Mouse (Mus musculus) heart, adult 8-10 months (tissue): Measurements from ENCODE around the gene Fam228a. TPM values are rescaled to one million over a fixed set of nuclear protein-coding genes. Genes with fewer than 3 reads are reported as not detected.
"Not testable (repeated sequence)": the region's sequence is repeated elsewhere in the genome, so short reads cannot be mapped to it uniquely, and the experiment has no call there.

Experiments
- DNase-seq: peaks from one replicate; pipeline ENCODE4 v3.0.0; 2022; ENCODE audit warnings: low spot score
- total RNA-seq, 4 experiments: library from RNA; stranded (reverse); gene quantifications; 2 replicates each; pipeline ENCODE4 v1.2.4; 2022

Gene Fam228a
- under 1 TPM; 0.11 to 0.50 (median 0.19) TPM for total RNA-seq

DNA sequence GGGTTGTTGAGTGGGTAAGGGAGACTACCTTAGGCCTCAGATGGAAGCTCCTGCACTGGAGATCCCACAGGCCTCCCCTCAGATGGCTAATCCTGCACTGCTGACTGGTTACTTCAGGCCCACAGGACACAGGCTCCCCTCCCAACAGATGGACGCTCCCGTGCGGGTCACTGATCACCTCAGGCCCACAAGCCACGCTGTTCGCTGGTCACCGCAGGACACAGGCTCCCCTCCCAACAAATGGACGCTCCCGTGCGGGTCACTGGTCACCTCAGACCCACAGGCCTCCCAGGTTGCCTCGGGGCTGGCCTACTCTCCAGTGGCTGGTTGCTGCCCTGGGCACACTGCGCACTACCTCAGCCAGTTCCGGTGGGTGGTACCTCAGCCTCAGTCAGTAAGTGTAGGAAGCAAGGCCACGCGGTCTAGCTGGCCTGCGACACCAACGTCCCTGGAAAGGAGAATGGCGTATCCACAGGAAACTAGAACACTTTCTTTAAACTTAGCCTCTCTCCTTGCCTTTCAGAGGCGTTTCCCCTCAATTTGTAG, at the start of gene Fam228a:
Gene Fam228a (minus strand): TSS at position 400 of the 546 bp plus-strand sequence.
- DNase-seq = no peak

DNA sequence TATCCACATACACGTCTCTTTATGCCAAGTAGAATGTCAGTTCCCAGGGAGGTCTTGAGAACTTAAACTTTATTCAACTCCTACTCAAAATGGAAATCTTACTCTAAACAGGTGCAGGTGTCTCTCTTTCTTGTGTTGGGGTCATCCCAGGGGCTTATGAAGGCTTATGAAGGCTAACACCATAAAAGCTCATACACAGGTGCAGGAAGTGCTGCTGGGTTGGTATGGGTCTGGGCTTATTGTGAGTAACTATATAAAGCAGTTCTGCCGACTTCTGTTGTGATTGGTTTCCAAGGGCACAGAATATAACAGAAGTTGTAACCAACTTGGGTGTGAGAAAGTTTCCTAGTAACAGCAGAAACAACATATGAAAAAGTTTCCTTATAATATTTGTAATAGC, 46.2 kb upstream of the Fam228a start:
- DNase-seq = no peak

DNA sequence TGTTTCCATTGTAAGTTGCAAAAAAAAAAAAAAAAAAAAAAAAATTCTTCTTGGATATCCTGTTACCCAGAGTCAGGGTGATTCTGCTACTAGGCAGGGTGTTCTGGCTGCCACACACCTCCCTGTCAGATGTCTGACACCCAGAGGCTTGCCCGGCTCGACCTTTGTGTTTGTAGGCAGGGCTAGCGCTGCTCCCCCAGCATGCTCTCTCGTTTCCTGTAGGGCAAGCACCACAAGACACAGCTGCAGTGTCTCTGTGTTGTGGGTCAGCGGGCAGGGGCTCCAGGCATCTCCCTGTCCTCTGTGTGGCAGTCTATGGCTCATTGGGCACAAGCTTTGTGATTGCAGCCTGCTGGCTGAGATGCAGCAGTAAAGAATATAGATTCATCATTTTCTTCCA, 45.4 kb upstream of the Fam228a start:
- no peak for DNase-seq

DNA sequence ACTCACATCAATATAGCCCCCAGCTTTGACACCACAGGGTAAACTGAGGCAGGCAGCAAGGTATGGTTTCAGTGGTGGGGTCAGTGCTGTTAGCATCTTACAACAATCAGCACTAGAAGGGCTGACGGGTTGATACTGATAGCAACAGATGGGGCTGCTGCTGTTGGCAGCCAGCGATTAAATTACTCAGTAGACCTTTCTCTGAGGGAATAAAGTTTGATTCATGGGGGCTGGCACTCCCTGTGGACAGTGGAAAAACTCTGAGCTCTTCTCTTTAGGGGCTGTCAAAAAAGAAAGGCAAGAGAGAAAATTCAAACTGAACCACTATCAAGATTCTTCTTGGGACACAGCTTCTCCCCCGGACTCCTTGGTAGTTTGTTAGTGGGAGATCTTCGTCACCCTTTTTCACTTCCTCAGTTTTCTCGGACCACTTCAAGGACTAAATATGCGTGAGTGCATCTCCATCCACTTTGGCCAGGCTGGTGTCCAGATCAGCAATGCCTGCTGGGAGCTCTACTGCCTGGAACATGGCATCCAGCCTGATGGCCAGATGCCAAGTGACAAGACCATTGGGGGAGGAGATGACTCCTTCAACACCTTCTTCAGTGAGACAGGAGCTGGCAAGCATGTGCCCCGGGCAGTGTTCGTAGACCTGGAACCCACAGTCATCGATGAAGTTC, 43.6 kb upstream of the Fam228a start:
- DNase-seq = not testable (repeated sequence)

DNA sequence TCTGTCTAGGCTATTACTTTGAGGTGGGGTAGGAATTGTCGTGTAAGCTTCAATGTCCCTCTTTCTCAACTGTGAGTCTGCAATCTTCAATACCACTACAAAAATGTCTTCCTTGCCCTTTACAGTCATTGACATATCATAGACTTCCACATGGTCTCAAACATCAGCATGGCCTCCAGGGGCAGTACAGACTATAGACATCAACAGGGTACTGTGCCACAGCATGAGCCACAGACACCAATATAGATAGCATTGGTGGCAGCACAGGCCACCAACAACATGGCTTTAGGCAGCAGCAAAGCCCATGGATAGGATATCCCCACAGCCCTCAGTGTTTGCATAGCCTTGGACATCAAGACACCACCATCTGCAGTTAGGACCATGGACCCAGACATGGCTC, 43.0 kb upstream of the Fam228a start:
- no peak for DNase-seq

DNA sequence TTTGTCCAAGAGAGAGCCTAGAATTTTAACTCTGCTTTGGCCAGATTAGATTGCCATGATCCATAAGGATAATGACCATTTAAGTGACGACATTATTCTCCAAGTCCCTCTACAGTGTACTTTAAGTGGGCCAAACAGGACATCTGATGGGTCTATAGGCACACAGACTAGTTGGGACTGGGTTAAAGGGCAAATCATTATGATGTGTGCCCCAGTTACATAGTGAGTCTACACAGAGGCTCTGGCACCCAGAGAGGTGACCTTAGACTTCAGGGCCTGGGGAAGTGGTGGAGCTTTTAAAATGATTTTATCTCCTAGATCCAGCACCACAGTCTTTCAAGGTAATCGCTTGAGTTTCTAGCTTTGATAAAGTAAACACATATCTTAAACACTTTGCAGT, 42.0 kb upstream of the Fam228a start:
- DNase-seq = no peak

DNA sequence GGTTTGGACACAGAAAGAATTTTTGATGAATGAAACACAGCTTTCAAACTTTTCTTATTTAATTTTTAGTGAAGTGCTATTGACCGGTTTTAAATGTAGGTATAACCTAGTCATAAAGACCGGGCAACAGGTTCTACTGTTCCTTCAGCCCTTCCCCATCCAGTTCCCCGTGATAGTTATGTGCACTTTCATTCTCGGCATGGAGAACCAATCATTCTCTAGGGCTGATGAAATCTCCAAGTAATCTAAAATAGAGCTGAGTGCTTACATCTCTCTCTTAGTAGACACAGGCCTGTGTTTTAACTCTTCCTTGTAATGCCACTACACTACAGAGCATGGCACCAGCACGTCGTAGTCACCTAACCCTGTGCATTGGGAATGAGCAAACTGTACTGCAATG, 39.5 kb upstream of the Fam228a start:
- no peak for DNase-seq

DNA sequence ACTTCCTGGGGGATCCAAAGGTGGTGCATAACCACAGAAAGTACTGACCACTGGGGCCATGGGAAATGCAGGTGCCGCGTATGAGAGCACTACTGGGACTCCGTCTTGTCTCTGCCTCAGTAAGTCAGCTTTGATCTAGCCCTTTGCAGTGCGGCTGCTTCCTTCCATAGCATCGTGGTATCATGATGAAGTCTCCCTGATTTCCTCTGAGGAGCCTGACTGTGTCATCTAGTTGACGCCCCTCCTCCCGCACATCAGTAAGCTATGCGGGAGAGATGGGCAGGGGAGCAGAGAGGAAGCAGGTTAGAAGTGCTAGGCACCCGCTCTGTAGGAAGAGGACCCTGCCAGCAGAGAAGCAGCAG, 37.3 kb upstream of the Fam228a start:
- DNase-seq = no peak

DNA sequence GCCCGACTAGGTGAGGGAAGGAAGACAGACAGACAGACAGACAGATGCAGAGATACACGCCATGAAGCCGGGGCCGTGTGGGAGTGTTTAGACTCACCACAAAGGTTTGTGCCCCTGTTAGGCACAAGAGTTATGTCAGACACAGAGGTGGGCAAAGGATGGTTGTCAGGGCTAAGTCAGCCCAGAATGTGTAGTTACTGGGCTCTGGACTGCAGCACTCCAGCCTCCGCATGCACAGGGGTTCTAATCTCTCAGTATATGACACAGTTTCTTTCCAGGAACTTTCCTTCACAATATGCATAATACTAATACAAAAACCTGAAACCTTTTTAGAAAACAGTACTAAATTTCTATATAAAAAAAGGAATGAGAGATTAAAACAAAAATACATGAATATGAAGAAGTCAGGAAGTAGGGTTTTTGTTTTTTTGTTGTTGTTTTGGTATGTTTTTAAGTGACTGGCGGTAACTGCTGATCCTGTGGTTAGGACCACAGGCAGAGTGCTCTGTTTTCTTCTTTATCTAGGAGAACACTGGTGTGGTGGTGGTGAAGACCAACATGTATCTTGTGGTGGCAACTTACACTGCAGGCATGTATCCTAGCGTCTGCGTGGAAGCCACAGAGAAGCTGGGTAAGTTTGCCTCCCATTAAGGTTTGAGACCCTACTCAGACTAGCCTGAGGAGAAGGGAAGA, 36.8 kb upstream of the Fam228a start:
- DNase-seq = no peak

DNA sequence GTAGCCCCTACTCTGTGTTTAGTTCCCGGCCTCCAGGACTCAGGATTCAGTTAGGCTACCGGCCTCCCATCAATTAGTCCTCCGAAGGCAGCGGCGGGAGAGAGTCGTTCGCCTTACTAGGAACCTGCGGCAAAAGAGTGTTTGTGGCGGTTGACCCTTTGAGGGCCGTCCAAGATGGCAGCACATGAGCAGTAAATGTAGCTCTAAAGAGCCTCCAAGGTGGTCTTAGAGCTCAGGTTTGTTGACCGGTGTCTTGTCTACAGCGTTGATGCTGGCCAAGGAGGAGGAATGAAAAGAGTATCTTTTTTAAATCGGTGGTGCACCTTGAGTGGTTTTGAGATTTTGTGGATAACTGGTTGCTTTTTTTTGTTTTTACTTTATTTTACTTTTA, 31.1 kb upstream of the Fam228a start:
- DNase-seq = no peak

DNA sequence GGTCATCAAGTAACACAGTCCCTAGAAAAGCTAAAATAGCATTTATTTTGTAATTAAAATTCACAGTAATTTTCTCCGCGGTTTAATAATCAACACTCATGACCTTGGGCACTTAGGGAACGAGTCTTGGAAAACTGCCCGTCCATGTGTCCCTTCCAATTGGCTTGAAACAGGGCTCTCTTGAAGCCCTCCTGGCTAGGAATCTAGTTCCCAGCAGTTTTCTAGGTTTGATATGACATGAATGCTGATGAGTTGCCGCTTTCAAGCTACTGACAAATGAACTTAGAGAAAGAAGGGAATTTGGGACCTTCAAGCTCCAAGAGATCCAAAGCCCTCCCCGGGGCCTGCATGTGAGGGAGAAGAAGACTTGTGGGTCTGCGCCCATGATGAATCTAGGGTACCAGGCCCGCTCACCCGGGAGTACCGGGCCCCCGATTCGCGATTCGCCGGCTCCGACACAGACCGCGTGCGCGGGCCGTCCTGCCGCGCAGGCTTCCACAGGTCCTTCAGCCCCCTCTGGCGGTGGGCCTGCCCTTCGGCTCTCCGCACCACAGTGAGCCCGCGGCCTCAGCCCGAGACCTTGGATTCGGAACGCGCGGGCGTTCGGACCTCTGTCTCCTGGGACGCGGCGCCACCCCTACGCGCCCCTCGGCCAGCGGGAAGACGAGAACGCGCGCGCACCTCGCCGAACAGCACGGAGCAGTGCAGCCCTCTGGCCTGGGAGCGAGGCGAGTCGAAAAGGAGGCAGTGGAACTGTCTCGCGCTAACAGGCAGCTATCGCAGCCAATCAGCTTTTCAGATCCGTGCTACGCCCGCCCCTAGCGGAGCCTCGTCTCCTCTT, 30.5 kb upstream of the Fam228a start, which contains the start of the genes Pfn4 and Fam228b:
Gene Pfn4 (plus strand): TSS at position 531 of the 841 bp plus-strand sequence.
Gene Fam228b (minus strand): TSS at position 776 of the 841 bp plus-strand sequence.
- DNase-seq = peak; percentile 97

DNA sequence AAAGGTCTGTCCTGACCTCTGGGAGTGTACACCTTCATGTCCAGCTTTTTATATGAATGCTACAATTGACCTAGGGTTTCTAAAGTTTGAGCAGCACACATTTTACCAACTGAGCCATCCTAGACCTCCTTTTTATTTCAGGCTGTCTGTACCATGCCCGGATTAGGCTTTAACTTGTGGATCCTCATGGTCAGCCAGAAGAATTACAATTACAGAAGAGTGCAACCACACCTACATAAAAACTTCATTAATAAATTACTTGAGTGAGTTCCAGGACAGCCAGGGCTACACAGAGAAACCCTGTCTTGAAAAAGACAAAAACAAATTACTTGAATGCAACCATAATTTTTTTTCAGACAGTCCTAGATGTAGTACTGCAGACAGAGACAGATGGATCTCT, 18.8 kb upstream of the Fam228a start:
- no peak for DNase-seq

DNA sequence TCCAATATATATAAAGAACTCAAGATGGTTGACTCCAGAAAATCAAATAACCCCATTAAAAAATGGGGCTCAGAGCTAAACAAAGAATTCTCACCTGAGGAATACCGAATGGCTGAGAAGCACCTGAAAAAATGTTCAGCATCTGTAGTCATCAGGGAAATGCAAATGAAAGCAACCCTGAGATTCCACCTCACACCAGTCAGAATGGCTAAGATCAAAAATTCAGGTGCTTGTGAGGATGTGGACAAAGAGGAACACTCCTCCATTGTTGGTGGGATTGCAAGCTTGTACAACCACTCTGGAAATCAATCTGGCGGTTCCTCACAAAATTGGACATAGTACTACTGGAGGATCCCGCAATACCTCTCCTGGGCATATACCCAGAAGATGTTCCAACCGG, 16.2 kb upstream of the Fam228a start:
- DNase-seq = not testable (repeated sequence)

DNA sequence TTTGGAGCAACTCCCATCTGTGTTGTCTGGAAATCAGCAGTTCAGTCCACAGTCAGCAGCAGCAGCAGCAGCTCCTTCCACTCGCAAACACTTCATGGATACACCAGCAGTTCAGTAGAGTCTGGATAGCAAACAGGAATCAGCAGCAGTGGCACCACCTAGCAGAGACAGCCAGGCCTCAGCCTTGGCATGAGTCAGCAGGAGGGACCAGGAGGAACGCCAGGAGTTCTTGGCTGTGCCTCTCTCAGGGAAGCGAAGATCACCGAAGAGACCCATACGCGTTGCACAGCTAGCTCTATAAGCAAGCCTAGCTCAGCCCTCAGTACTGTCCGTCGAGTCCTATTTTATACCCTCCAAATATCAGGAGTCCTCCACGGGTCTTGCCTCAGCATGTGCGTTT, 6.3 kb upstream of the Fam228a start:
- DNase-seq = peak; percentile 20

DNA sequence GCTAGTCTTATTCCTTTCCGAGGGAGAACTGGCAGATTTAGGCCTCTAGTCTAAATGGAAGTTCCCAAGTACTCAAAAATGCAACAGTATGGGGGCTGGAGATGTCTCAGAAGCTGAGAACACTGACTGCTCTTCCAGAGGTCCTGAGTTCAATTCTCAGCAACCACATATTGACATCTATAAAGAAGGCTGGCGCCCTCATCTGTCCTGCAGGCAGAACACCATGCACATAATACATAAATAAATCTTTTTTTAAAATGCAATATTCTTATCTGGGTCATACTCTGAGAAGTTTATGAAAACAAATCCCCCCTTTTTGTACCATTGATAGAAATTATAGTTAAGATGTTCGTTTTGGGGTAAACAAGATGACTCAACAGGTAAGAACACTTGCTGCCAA, 4.0 kb upstream of the Fam228a start:
- DNase-seq = no peak

DNA sequence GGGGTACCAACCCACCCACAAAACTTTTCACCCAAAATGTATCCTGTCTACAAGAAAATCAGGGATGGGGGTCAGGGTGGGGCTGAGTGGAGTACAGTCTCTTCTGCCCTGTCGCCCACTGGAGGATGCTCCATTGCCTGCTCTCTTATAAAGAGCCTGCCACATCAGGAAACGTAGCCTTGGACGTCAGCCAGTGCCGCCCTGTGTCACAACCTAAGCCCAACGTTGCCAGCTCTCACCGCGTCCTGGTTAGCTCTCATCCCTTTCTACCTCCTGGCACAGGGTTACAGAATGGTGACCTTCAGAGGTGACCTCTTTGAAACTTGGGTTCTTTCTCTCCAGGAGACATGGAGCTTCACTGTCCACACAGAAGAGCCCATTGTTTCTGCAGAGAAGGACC, 2.6 kb upstream of the Fam228a start:
- DNase-seq = no peak

DNA sequence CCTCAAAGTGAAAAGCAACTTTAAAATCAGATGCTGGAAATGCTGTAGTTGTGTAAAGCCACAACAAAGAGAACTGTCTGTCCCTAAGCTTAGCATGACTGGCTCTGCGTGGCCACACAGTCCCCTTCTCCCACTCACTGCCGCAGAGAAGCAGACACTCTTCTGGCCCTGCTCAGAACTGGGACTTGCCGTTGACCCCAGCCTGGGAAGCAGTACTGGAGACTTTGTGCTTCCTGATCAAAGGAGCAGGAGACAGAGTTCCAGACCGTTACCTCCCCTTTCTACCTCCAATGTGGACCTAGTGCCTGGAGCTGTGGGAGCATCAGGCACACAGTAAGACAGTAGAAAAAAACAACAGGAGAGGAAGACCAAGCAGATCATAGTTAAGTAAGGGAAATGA, 5.9 kb downstream of the Fam228a start:
- DNase-seq = no peak

DNA sequence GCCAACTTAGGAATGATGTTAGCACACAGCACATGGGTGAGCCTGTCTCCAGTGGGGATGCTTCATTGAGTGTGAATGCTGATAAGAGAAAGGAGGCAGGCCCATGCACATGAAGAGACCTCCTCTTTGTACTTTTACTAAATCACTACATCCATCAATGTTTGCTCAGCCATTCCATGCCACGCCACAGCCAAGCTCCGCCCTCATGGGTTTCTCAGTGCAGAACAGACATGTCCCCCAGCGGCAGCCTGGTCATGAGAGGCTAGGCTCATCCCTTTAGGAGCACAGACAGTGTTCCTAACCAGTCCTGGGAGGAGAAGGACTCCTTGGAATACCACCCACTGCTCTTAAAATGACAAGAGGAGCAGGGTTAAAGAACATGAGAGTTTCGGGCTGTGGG, 6.6 kb downstream of the Fam228a start:
- DNase-seq = no peak

DNA sequence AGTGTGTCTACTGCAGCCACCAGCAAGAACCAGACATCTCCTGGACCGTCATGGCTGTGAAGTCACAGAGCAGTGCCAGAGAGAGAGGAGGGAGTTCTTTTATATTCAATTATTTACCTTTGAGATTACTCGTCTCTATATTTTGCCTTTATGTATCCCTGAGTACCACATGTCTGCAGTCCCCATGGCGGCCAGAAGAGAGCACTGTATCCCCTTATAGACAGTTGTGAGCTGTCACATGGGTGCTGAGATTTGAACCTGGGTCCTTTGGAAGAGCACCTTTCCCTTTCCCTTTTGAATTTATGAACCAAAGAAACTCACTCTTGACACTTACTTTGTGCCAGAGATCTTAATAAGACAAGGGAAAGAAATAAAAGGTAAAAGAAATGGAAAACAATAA, 9.1 kb downstream of the Fam228a start:
- DNase-seq = no peak

DNA sequence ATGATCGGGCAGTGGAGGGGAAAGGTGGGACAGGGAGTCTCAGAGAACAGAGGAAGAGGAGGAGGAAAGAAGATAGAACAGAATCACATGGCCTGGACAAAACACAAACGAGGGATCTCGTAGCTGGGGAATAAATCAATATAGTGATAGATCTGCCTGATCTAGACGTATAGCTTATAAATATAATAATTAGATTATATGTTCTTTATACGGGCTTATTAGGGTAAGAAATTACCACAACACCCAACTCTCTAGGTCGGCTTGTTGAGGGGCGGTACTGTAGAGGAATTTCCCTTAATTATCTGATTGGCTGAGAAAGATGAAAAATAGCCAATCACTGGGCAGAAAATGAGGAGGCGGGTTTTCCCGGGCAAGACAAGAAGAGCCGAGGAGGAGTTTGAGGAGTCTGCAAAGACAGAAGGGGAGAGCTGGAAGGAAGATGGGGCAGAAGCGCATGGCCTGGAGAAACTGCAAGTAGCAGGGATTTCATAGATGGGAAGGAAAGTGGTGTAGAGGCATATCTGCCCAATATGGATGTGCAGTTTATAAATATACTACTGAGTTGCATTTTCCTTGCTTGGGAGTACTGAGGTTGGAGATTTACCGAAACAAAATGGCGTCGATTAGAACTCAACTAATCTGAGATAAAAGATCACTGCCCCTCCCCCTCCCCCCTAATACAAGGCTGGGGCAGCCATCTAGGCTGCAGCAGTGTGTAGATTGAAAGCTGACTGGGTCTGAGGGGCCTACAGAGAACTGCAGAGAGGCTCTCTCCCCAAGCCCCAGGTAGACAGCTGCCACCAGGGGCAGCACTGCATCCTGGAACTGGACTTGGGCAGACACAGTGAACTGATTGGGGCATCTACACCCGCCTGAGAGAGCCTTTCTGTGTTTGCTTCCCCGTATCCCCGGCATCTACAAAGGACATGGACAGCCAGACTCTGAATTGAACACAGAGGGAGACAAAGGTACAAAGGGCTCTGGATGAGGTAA, 18.2 kb downstream of the Fam228a start:
- DNase-seq = no peak
